25 mouse cellular contexts compared by ENCODE assay signal in genomic region chr6:37470216-37470615, GRCm38 (mm10). TPM values are rescaled to one million over a fixed set of nuclear protein-coding genes. Genes with fewer than 3 reads are reported as not detected.
"Had no signal": no experiment of that assay in that cellular context is flagged by ENCODE, and none has a peak within 500 bp of the region (broad histone marks: within the 10 kb centered on the region; RNA-seq: fewer than 3 reads in every experiment).

No protein-coding gene starts in this region.

- H3K4me3 ChIP-seq: lung, embryonic 15.5 days; megakaryocyte, embryonic 14.5 days; midbrain, embryonic 13.5 days; midbrain, embryonic 15.5 days; neural tube, embryonic 12.5 days; stomach, embryonic 15.5 days had no signal

- H3K9me3 ChIP-seq: lung, embryonic 15.5 days; midbrain, embryonic 15.5 days; stomach, embryonic 15.5 days had no signal

- ATAC-seq: liver, postnatal 0 days; lung, postnatal 0 days; midbrain, embryonic 13.5 days; midbrain, embryonic 15.5 days had no signal

- H3K4me1 ChIP-seq: lung, embryonic 15.5 days; megakaryocyte, embryonic 14.5 days; midbrain, embryonic 13.5 days; midbrain, embryonic 15.5 days; neural tube, embryonic 12.5 days; stomach, embryonic 15.5 days had no signal

- H3K4me2 ChIP-seq: lung, embryonic 15.5 days; midbrain, embryonic 11.5 days; midbrain, embryonic 13.5 days; midbrain, embryonic 15.5 days; neural tube, embryonic 12.5 days; stomach, embryonic 15.5 days had no signal

- H3K27ac ChIP-seq: lung, embryonic 15.5 days; macrophage; midbrain, embryonic 13.5 days; midbrain, embryonic 15.5 days; neural tube, embryonic 12.5 days; stomach, embryonic 15.5 days had no signal

- H3K36me3 ChIP-seq: lung, embryonic 15.5 days; midbrain, embryonic 13.5 days; midbrain, embryonic 15.5 days; neural tube, embryonic 12.5 days; stomach, embryonic 15.5 days had no signal

- DNase-seq: liver, postnatal 0 days; lung, adult 2 months; lung, postnatal 14 days; lung, postnatal 36 days; right cerebral cortex, postnatal 14 days; thymus, adult 18-20 months; thymus, postnatal 25 days; thymus, postnatal 4 days had no signal

- H3K27me3 ChIP-seq: lung, embryonic 15.5 days; megakaryocyte, embryonic 14.5 days; midbrain, embryonic 13.5 days; midbrain, embryonic 15.5 days; neural tube, embryonic 12.5 days; stomach, embryonic 15.5 days had no signal

- H3K9ac ChIP-seq: liver, postnatal 0 days; lung, embryonic 15.5 days; midbrain, embryonic 13.5 days; midbrain, embryonic 15.5 days; neural tube, embryonic 12.5 days; stomach, embryonic 15.5 days had no signal

RNA-seq across cellular contexts. Expression of gene Akr1d1, which starts 59.8 kb away (rescaled TPM):
- total RNA-seq: megakaryocyte progenitor cell, adult 5-6 weeks; midbrain, postnatal 0 days; monocyte, adult 5-6 weeks; neutrophil, adult 5-6 weeks had no signal
- polyA plus RNA-seq: lung, embryonic 15.5 days; lung, postnatal 0 days; macrophage; midbrain, embryonic 11.5 days; midbrain, embryonic 13.5 days; midbrain, embryonic 15.5 days; midbrain, postnatal 0 days; neural tube, embryonic 12.5 days; neural tube, embryonic 14.5 days; spleen, adult 2 months; thymus, postnatal 0 days; urinary bladder, adult 2 months had no signal
